Mouse (Mus musculus) neural tube, embryonic 13.5 days (tissue): ENCODE results near the gene Thap4. TPM values are rescaled to one million over a fixed set of nuclear protein-coding genes. Genes with fewer than 3 reads are reported as not detected.
"Not testable (repeated sequence)": the region's sequence is repeated elsewhere in the genome, so short reads cannot be mapped to it uniquely, and the experiment has no call there.

Source experiments
- ATAC-seq: fragments of 200-750 bp; cut with Nextera tagmentation; 2 replicates; pipeline ENCODE4 v1.8.0; 2017; ENCODE audit warnings: low read depth, mild to moderate bottlenecking, moderate TSS enrichment, moderate library complexity
- H3K27ac ChIP-seq: fragments of 300-500 bp; sonication (generic); replicated peaks from 2 replicates; pipeline ENCODE4 v1.5.1; 2015; ENCODE audit warnings: moderate library complexity, mild to moderate bottlenecking, inconsistent platforms
- H3K27me3 ChIP-seq: fragments of 300-500 bp; sonication (generic); 2 replicates; pipeline ENCODE4 v1.6.1; 2015; ENCODE audit warnings: mild to moderate bottlenecking, inconsistent platforms
- H3K36me3 ChIP-seq: fragments of 300-500 bp; sonication (generic); 2 replicates; pipeline ENCODE4 v1.6.1; 2015; ENCODE audit warnings: mild to moderate bottlenecking, inconsistent platforms
- H3K4me1 ChIP-seq: fragments of 300-500 bp; sonication (generic); replicated peaks from 2 replicates; pipeline ENCODE4 v1.6.1; 2015; ENCODE audit warnings: inconsistent platforms
- H3K4me2 ChIP-seq: fragments of 300-500 bp; sonication (generic); 2 replicates; pipeline ENCODE4 v1.6.1; 2015; ENCODE audit warnings: inconsistent platforms, mild to moderate bottlenecking, moderate library complexity
- H3K4me3 ChIP-seq: fragments of 300-500 bp; sonication (generic); 2 replicates; pipeline ENCODE4 v1.5.1; 2015; ENCODE audit warnings: mild to moderate bottlenecking, inconsistent platforms
- H3K9ac ChIP-seq: fragments of 300-500 bp; sonication (generic); 2 replicates; pipeline ENCODE4 v1.6.1; 2015; ENCODE audit warnings: moderate library complexity, mild to moderate bottlenecking, inconsistent platforms
- H3K9me3 ChIP-seq: fragments of 300-500 bp; sonication (generic); 2 replicates; pipeline ENCODE4 v1.6.1; 2016; ENCODE audit warnings: inconsistent platforms
- WGBS: fragments of 180-500 bp; shearing (Covaris S2); methylation state at CpG from one replicate; pipeline ENCODE4 v1.1.7; 2015; 5-methylcytosine and 5-hydroxymethylcytosine counted together
- polyA plus RNA-seq: library from polyadenylated mRNA; unstranded; fragments of >200 nt; fragmentation: Nextera tagmentation; extraction: Ambion mirVana; gene quantifications from 2 replicates; pipeline ENCODE4 v1.2.1, GENCODE M21; 2015

Gene Thap4
- polyA plus RNA-seq, 1 experiment from 2014 or later, result 40.7 TPM

GRCm38 (mm10) chr1:93764871-93765591 lies 10.4 kb upstream of the Thap4 start:
- Histone ChIP-seq H3K4me2 (no peak overlapping the region), H3K27ac (no peak overlapping the region), H3K4me1 (no peaks in the 10 kb centered on the region), H3K9me3 (no peaks in the 10 kb centered on the region), H3K9ac (no peak overlapping the region), H3K4me3 (no peak overlapping the region), H3K27me3 (no peaks in the 10 kb centered on the region), H3K36me3 (peaks cover 20% of the 10 kb centered on the region)
- no peak for ATAC-seq
- WGBS, result 94% methylated on average over 9 of the region's 9 CpGs

GRCm38 (mm10) chr1:93763531-93763930 lies 8.9 kb upstream of the Thap4 start:
- not testable (repeated sequence) for H3K27me3 ChIP-seq, H3K9me3 ChIP-seq, H3K9ac ChIP-seq, H3K36me3 ChIP-seq, H3K27ac ChIP-seq, ATAC-seq, H3K4me1 ChIP-seq, H3K4me3 ChIP-seq, H3K4me2 ChIP-seq
- WGBS, result 85% methylated on average over 3 of the region's 3 CpGs

GRCm38 (mm10) chr1:93760076-93760475 lies 5.4 kb upstream of the Thap4 start:
- no peaks in the 10 kb centered on the region for H3K36me3 ChIP-seq

GRCm38 (mm10) chr1:93756154-93756553 lies 1.5 kb upstream of the Thap4 start:
- H3K9ac ChIP-seq, result no peak overlapping the region
- no peaks in the 10 kb centered on the region for H3K27me3 ChIP-seq
- H3K4me3 ChIP-seq, result peak overlapping the region; percentile 98; the same call in 1 of the 2 replicates
- no peaks in the 10 kb centered on the region for H3K9me3 ChIP-seq
- H3K36me3 ChIP-seq, result no peaks in the 10 kb centered on the region
- H3K4me2 ChIP-seq, result peak overlapping the region; percentile 70
- H3K27ac ChIP-seq, result no peak overlapping the region
- peaks cover 48% of the 10 kb centered on the region for H3K4me1 ChIP-seq
- ATAC-seq, result no peak

More at GRCm38 (mm10) chr1:93760076-93760475, 5.4 kb upstream of the Thap4 start:
- no peaks in the 10 kb centered on the region for H3K27me3 ChIP-seq
- H3K27ac ChIP-seq, result no peak overlapping the region
- H3K4me2 ChIP-seq, result no peak overlapping the region
- H3K9ac ChIP-seq, result no peak overlapping the region
- 97% methylated on average over 1 of the region's 1 CpGs for whole genome bisulfite sequencing
- no peak overlapping the region for H3K4me3 ChIP-seq
- peaks cover 33% of the 10 kb centered on the region for H3K4me1 ChIP-seq
- H3K9me3 ChIP-seq, result no peaks in the 10 kb centered on the region
- ATAC-seq, result no peak

- H3K4me3 ChIP-seq, result peak overlapping the region; percentile 98
- 29% methylated on average over 7 of the region's 7 CpGs for WGBS
- peak overlapping the region; percentile 90 for H3K9ac ChIP-seq
- H3K27ac ChIP-seq, result 0 out of 2 replicates have a peak overlapping the region, but pooled peaks have one; percentile 92
- ATAC-seq, result no peak
- H3K9me3 ChIP-seq, result no peaks in the 10 kb centered on the region
- H3K27me3 ChIP-seq, result no peaks in the 10 kb centered on the region
- H3K4me2 ChIP-seq, result peak overlapping the region; percentile 70
- H3K4me1 ChIP-seq, result peaks cover 48% of the 10 kb centered on the region
- H3K36me3 ChIP-seq, result peaks cover 2% of the 10 kb centered on the region
These were observed 954 bp upstream of the Thap4 start for GRCm38 (mm10) chr1:93755618-93756017.

GRCm38 (mm10) chr1:93755291-93755610 lies 587 bp upstream of the Thap4 start:
- peaks cover 48% of the 10 kb centered on the region for H3K4me1 ChIP-seq
- peak overlapping the region; percentile 90 for H3K9ac ChIP-seq
- H3K9me3 ChIP-seq, result no peaks in the 10 kb centered on the region
- no peak for ATAC-seq
- peak overlapping the region; percentile 70 for H3K4me2 ChIP-seq
- H3K36me3 ChIP-seq, result peaks cover 6% of the 10 kb centered on the region
- H3K27ac ChIP-seq, result peak overlapping the region; percentile 92
- H3K27me3 ChIP-seq, result no peaks in the 10 kb centered on the region
- WGBS, result under 1% methylated on average over 13 of the region's 13 CpGs
- H3K4me3 ChIP-seq, result peak overlapping the region; percentile 98

GRCm38 (mm10) chr1:93753911-93754572 lies 622 bp downstream of the Thap4 start:
- under 1% methylated on average over 58 of the region's 59 CpGs for WGBS
- no peaks in the 10 kb centered on the region for H3K27me3 ChIP-seq
- peaks cover 18% of the 10 kb centered on the region for H3K36me3 ChIP-seq
- H3K27ac ChIP-seq, result peak overlapping the region; percentile 92
- peaks cover 48% of the 10 kb centered on the region for H3K4me1 ChIP-seq
- ATAC-seq, result peak; percentile 56
- peak overlapping the region; percentile 88 for H3K4me2 ChIP-seq
- no peaks in the 10 kb centered on the region for H3K9me3 ChIP-seq
- H3K4me3 ChIP-seq, result peak overlapping the region; percentile 98
- H3K9ac ChIP-seq, result peak overlapping the region; percentile 90

GRCm38 (mm10) chr1:93751290-93751689 lies 3.4 kb downstream of the Thap4 start, which contains the start of gene Atg4b:
Atg4b (plus strand) TSS chr1:93751500.
- Histone ChIP-seq H3K4me1 (peaks cover 25% of the 10 kb centered on the region), H3K4me2 (no peak within 1 kb of the TSS), H3K4me3 (no peak within 1 kb of the TSS), H3K36me3 (peaks cover 29% of the 10 kb centered on the region), H3K9ac (no peak within 1 kb of the TSS), H3K27ac (no peak within 1 kb of the TSS), H3K27me3 (no peaks in the 10 kb centered on the region), H3K9me3 (no peaks in the 10 kb centered on the region)
- WGBS, result 79% methylated on average over 6 of the region's 6 CpGs
- no peak for ATAC-seq

GRCm38 (mm10) chr1:93748539-93748938 lies 6.1 kb downstream of the Thap4 start:
- H3K9me3 ChIP-seq, result no peaks in the 10 kb centered on the region
- no peaks in the 10 kb centered on the region for H3K27me3 ChIP-seq
- 97% methylated on average over 1 of the region's 1 CpGs for WGBS
- peaks cover 44% of the 10 kb centered on the region for H3K36me3 ChIP-seq
- H3K9ac ChIP-seq, result no peak overlapping the region
- peaks cover 11% of the 10 kb centered on the region for H3K4me1 ChIP-seq
- H3K4me3 ChIP-seq, result no peak overlapping the region
- no peak overlapping the region for H3K27ac ChIP-seq
- no peak for ATAC-seq
- H3K4me2 ChIP-seq, result no peak overlapping the region

- Histone ChIP-seq H3K9ac (no peak overlapping the region), H3K4me3 (no peak overlapping the region), H3K36me3 (peaks cover 45% of the 10 kb centered on the region), H3K9me3 (no peaks in the 10 kb centered on the region), H3K27me3 (no peaks in the 10 kb centered on the region), H3K4me1 (no peaks in the 10 kb centered on the region), H3K4me2 (no peak overlapping the region), H3K27ac (no peak overlapping the region)
- 88% methylated on average over 5 of the region's 5 CpGs for WGBS
- no peak for ATAC-seq
These were observed 8.5 kb downstream of the Thap4 start for GRCm38 (mm10) chr1:93746179-93746578.

- no peaks in the 10 kb centered on the region for H3K4me1 ChIP-seq
- H3K4me2 ChIP-seq, result no peak overlapping the region
These were observed 11.8 kb downstream of the Thap4 start for GRCm38 (mm10) chr1:93742910-93743309.

GRCm38 (mm10) chr1:93741987-93742386 lies 12.7 kb downstream of the Thap4 start:
- H3K36me3 ChIP-seq, result peaks cover 16% of the 10 kb centered on the region; the same call in 1 of the 2 replicates
- no peak overlapping the region for H3K4me3 ChIP-seq
- H3K9ac ChIP-seq, result no peak overlapping the region
- no peaks in the 10 kb centered on the region for H3K4me1 ChIP-seq
- H3K27me3 ChIP-seq, result no peaks in the 10 kb centered on the region
- 96% methylated on average over 4 of the region's 4 CpGs for WGBS
- no peak for ATAC-seq
- H3K4me2 ChIP-seq, result no peak overlapping the region
- no peak overlapping the region for H3K27ac ChIP-seq
- no peaks in the 10 kb centered on the region for H3K9me3 ChIP-seq

More at GRCm38 (mm10) chr1:93742910-93743309, 11.8 kb downstream of the Thap4 start:
- H3K36me3 ChIP-seq, result peaks cover 16% of the 10 kb centered on the region; the same call in 1 of the 2 replicates
- no peaks in the 10 kb centered on the region for H3K27me3 ChIP-seq
- H3K9me3 ChIP-seq, result no peaks in the 10 kb centered on the region
- no peak overlapping the region for H3K4me3 ChIP-seq
- no peak overlapping the region for H3K9ac ChIP-seq
- H3K27ac ChIP-seq, result no peak overlapping the region
- no peak for ATAC-seq
